Mouse (Mus musculus): ENCODE measurements around the gene Dnah2.

DNA sequence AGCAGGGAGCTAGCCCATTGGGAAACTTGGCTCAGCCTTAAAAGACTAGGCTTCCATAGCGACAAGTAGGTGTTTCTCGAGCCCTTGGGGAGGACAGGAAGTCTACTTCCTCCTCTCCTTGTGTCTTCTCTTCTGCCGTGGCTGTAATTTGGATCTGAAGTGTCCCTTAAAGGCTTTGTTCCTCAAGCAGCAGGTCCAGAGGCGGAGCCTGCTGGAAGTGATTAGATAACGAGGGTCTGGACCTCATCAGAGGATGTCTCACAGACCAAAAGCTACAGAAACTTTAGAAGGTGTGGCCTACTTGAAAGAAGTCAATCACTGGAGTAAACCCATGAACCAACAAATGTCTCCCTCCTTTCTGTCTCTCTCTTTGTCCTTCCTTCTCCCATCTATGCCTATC is 74.2 kb downstream of the Dnah2 start:
- TF ChIP-seq EP300 (IDR thresholded peaks at IDR 0.05; ENCODE audit: low read depth), result no peak
- TF ChIP-seq CTCF (IDR thresholded peaks at IDR 0.05; ENCODE audit: low read depth), result no peak

Data from liver, embryonic 14.5 days (tissue).